Mouse (Mus musculus) induced T-regulatory cell, adult 2 months (primary cell): ENCODE results near the gene Scube2.

Experiments
- DNase-seq: peaks from one replicate; pipeline ENCODE4 v3.0.0-alpha.2; 2012; ENCODE audit warnings: low read depth

Gene Scube2

DNA sequence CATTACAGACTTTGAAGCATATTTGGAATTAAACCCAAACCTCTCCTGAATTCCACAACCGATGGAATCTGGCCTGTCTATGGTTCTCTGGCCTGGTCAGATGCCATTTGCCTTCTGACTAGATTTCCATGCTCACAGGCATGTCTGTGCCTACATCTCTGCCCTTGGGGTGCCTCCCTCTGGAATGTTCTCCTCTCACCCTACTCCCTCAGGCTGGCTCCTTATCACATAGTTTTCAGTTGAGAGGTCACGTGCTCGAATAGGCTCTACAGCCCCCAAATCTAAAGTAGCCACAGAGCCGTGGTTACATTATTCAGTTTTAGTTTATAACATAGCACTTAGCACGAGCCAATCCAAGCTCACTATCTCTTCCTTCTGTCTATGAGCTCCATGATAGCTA lies 69.9 kb downstream of the Scube2 start:
- DNase-seq = no peak

DNA sequence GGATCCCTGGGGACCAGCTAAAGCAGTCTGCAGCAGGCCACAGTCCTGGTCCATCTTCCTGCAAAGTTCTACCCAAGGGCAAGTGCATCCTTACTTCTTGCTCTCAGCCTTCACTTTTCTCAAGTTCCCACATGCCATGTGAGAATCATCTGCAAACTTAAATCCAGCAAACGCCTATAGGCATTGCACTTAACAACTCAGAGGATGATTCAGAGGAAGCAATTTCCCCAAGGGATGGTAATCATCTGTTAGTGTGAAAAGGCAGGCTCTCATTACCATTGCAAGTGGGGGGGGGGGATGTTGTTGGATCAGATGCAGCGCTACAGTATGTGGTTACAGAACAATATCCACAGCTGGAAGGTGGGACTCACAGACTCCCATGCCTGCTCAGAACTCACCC lies 70.9 kb downstream of the Scube2 start:
- DNase-seq = no peak

GRCm38 (mm10) chr7:109792759-109793158 lies 72.7 kb downstream of the Scube2 start:
- peak; percentile 77 for DNase-seq

GRCm38 (mm10) chr7:109790818-109791217 lies 74.7 kb downstream of the Scube2 start:
- no peak for DNase-seq

GRCm38 (mm10) chr7:109787860-109788259 lies 77.6 kb downstream of the Scube2 start:
- DNase-seq = no peak

- DNase-seq = no peak
These were observed 82.2 kb downstream of the Scube2 start for GRCm38 (mm10) chr7:109783281-109783680.

- peak; percentile 78 for DNase-seq
These were observed 83.8 kb downstream of the Scube2 start, which contains the start of gene Nrip3 for GRCm38 (mm10) chr7:109781470-109782203. Gene Nrip3 (minus strand): TSS chr7:109782025.

DNA sequence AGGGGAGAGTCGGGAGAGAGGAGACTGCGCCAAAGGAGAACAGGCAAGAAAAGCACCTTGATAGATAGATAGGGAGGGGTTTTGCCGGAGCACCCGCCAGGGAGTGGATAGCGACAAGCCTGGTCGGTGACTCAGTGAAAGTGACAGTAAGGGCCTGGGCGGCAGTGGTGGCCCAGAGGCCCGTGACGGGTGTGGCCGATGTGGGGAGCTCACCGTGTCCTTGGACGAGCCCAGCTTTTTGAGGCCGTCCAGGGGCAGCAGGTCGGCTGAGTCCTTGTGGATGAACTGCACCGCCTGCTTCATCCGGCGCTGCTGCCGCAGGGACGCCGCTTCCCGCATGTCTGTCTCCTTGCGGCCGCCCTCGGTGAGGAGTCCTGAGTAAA lies 84.4 kb downstream of the Scube2 start:
- no peak for DNase-seq

DNA sequence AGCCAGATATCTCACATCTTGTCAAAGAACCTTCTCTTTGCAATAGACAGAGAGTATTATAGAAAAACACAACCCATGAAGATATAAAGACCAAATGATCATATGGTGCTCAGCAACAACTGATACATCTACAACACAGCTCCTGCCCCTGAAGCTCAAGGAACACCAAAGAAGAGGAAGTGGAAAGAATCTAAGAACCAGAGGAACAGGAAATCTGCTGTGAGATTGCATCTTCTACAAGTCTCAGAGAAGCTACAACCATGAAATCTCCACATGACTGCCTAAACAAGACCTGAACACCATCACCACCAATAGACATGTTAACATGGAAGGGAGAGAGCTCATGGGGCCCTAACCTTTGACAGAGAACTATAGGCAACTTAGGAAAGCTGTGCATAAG lies 93.2 kb downstream of the Scube2 start:
- DNase-seq = no peak

GRCm38 (mm10) chr7:109768699-109769383 lies 96.6 kb downstream of the Scube2 start:
- no peak for DNase-seq

DNA sequence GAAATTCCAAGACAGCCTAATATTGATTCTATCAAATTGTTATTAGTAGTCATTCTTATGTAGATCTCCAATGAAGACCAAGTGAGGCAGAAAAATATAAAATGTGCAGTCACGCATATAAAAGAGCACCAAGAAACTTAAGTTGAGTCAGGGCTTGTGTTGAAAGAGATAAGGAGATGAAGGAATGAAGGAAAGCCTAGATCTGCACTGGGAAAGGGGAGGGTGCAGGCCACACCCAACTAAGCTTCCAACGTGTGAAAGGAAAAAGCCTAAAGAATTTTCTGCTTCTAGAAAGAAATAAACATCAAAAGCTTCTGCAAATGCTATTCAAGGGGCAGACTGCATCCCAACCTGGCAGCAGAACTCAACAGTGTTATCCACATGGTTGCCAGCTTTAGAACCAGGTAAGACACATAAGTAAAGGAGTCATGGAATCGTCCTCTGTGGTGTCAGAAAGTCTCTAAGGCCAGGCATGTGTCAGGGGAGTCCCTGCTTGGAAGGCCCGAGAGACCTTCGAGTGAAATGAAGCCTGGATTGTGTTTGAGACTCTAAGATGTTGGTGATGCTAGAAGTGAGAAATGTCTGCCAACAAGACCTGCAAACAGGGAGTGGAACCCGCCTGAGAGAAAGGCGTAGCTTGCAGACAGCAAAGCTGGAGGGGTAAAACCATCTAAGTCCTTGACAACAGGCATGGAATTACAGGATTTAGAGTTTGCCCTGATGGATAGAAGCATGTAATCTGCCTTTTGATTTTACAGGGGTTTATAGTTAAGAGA lies 97.7 kb downstream of the Scube2 start:
- no peak for DNase-seq

DNA sequence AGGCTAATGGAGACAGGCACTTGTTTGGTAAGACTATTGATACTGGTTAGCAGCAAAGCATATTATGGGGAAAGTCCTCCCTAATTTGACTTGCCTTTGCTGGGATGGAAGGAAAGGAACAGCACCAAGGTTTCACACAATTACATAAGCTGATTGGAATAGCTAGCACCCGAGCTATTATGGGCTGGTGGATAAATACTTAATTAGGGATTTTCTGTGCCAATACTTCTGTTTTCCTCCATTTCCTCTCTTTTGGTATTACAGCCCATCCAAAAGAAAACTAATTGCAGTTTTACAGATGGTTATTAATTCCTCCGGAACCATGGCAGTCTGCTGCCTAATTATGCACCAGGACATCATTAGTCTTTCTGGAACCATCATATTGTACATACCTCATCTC lies 101.5 kb downstream of the Scube2 start:
- DNase-seq = no peak

DNA sequence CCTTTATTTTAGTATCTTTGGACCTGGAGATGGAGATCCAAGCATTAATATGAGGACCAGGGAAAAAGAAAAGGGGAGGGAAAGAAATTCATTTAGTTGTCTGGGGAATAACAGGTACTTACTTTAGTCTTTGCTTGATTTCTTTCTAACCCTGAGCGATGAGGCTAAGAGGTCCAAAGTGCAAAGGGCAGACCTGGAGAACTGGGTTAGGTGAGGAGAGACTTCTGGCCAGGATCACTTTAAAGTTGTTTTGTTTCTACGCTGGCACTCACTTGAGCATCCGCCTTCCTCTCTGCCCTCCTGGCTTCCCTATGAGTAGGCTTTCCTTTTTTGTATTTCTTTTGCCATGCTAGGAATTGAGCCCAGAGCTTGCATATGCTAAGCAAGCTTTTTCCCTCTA lies 109.2 kb downstream of the Scube2 start:
- DNase-seq = no peak

DNA sequence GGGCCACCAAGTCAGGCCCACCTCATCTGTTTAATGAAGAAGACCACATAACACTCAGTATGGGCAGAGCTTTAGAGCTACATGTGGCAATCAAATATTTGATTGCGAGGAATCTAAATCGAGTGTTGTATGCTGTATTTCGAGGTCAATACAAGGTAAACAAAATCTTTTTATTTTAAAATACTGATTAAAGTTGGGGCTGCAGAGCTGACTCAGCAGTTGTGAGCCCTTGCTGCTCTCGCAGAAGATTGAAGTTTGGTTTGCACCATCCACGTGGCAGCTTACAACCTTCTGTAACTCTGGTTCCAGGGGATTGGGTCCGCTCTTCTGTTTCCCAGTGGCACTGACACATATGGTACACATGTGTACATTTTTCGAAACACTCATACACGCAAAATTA lies 111.4 kb downstream of the Scube2 start:
- DNase-seq = no peak

DNA sequence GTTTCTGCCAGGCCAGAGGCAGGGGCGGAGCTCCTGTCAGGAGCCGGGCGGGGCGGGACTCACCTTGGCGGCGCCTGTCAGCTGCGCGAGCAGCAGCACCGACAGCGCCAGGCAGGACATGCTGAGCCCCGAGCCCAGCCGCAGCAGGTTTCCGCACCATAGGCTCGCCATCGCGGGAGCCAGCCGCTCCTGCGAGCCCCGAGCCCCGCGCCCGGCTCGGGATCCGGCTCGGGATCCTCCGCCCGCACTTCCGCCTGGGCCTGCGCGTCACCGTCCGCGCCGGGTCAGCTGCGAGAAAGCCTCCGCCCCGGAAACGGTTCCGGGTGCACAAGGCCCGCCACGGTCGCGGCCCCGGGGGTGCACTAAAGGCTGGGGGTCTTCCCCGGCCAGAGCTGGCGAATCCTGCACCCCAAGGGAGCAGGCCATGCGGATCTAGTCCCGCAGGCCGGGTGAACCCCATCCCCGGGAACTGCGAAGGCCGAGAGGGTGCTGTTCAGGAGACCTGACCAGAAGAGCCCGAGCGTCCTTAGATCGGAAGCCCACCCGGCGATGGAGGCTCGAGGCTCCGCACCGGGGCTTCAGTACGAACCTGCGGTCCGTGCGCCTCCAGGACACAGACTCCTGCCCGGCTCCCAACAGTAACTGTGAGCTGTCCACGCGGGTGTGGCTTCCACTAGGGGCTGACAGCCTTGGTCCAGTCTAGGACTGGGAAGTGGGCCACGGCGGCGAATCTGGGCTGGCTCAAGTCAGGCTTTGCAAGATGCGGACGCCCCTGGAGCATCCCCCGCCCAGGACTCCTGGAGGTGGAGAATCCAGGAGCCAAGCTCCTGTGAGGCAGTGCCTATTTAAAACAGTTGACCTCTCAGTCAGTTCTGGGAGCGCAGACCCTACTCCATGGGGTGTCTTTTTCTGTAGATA lies 113.2 kb downstream of the Scube2 start, which contains the start of gene Tmem9b:
TSS of gene Tmem9b (minus strand) at position 868 of the 918 bp plus-strand sequence.
- peak; percentile 88 for DNase-seq

GRCm38 (mm10) chr7:109751427-109752007 lies 114.0 kb downstream of the Scube2 start:
- DNase-seq = no peak
